Mouse (Mus musculus) heart, embryonic 11.5 days (tissue): ENCODE data around the gene Galnt9. TPM values are rescaled to one million over a fixed set of nuclear protein-coding genes. Genes with fewer than 3 reads are reported as not detected.

ENCODE experiments used
- ATAC-seq: fragments of 200-750 bp; cut with Nextera tagmentation; replicated peaks from 2 replicates; pipeline ENCODE4 v1.8.0; 2017; ENCODE audit warnings: moderate library complexity; ENCODE audit not compliant: insufficient number of reproducible peaks, low FRiP score, low TSS enrichment
- H3K27ac ChIP-seq: fragments of 300-500 bp; sonication (generic); 2 replicates; pipeline ENCODE4 v1.5.1; 2014; ENCODE audit warnings: mild to moderate bottlenecking, low read depth, low read length
- H3K27me3 ChIP-seq: fragments of 300-500 bp; sonication (generic); 2 replicates; pipeline ENCODE4 v1.6.1; 2014; ENCODE audit warnings: mild to moderate bottlenecking, low read length, mixed read lengths; ENCODE audit not compliant: control insufficient read depth, insufficient read depth
- H3K36me3 ChIP-seq: fragments of 300-500 bp; sonication (generic); 2 replicates; pipeline ENCODE4 v1.6.1; 2014; ENCODE audit warnings: mild to moderate bottlenecking, low read length, moderate library complexity, mixed read lengths; ENCODE audit not compliant: control insufficient read depth, insufficient read depth
- H3K4me1 ChIP-seq: fragments of 300-500 bp; sonication (generic); 2 replicates; pipeline ENCODE4 v1.6.1; 2014; ENCODE audit warnings: low read length; ENCODE audit not compliant: control insufficient read depth, insufficient read depth
- H3K4me2 ChIP-seq: fragments of 300-500 bp; sonication (generic); 2 replicates; pipeline ENCODE4 v1.6.1; 2014; ENCODE audit warnings: mild to moderate bottlenecking, moderate library complexity
- H3K4me3 ChIP-seq: fragments of 300-500 bp; sonication (generic); 2 replicates; pipeline ENCODE4 v1.5.1; 2014; ENCODE audit warnings: low read depth, low read length
- H3K9ac ChIP-seq: fragments of 300-500 bp; sonication (generic); 2 replicates; pipeline ENCODE4 v1.6.1; 2014; ENCODE audit warnings: mild to moderate bottlenecking, low read depth, low read length, moderate library complexity
- H3K9me3 ChIP-seq: fragments of 300-500 bp; sonication (generic); replicated peaks from 2 replicates; pipeline ENCODE4 v1.6.1; 2016; ENCODE audit warnings: low read length; ENCODE audit not compliant: control insufficient read depth
- WGBS: fragments of 180-500 bp; shearing (Covaris S2); extraction: QIAGEN DNeasy Blood & Tissue Kit; methylation state at CpG from one replicate; pipeline ENCODE4 v1.1.7; 2014; ENCODE audit not compliant: insufficient replicate concordance; 5-methylcytosine and 5-hydroxymethylcytosine counted together
- polyA plus RNA-seq: library from polyadenylated mRNA; unstranded; fragments of >200 nt; fragmentation: Nextera tagmentation; extraction: Ambion mirVana; gene quantifications from 2 replicates; pipeline ENCODE4 v1.2.1, GENCODE M21; 2014

Galnt9 gene
- polyA plus RNA-seq, 1 experiment from 2014 or later = not detected

GRCm38 (mm10) chr5:110609868-110610267, 65.7 kb downstream of the Galnt9 start:
- H3K9ac ChIP-seq = no peak overlapping the region
- ATAC-seq = no peak
- no peaks in the 10 kb centered on the region for H3K9me3 ChIP-seq
- H3K36me3 ChIP-seq = no peaks in the 10 kb centered on the region
- peaks cover 8% of the 10 kb centered on the region; the same call in 1 of the 2 replicates for H3K27me3 ChIP-seq
- no peak overlapping the region for H3K4me3 ChIP-seq
- 78% methylated on average over 5 of the region's 5 CpGs for WGBS
- no peak overlapping the region for H3K4me2 ChIP-seq
- no peaks in the 10 kb centered on the region for H3K4me1 ChIP-seq
- no peak overlapping the region for H3K27ac ChIP-seq

- Histone ChIP-seq H3K4me3 (no peak overlapping the region), H3K36me3 (no peaks in the 10 kb centered on the region), H3K4me1 (no peaks in the 10 kb centered on the region), H3K9ac (no peak overlapping the region), H3K9me3 (no peaks in the 10 kb centered on the region), H3K4me2 (no peak overlapping the region), H3K27ac (no peak overlapping the region), H3K27me3 (peaks cover 8% of the 10 kb centered on the region; the same call in 1 of the 2 replicates)
- ATAC-seq = no peak
- WGBS = 81% methylated on average over 7 of the region's 7 CpGs
Observed at GRCm38 (mm10) chr5:110610484-110610883, 66.3 kb downstream of the Galnt9 start.

GRCm38 (mm10) chr5:110611435-110612158, 67.4 kb downstream of the Galnt9 start:
- H3K9ac ChIP-seq = no peak overlapping the region
- H3K4me1 ChIP-seq = no peaks in the 10 kb centered on the region
- peaks cover 5% of the 10 kb centered on the region; the same call in 1 of the 2 replicates for H3K27me3 ChIP-seq
- no peaks in the 10 kb centered on the region for H3K36me3 ChIP-seq
- no peak overlapping the region for H3K4me3 ChIP-seq
- H3K9me3 ChIP-seq = no peaks in the 10 kb centered on the region
- ATAC-seq = no peak
- no peak overlapping the region for H3K27ac ChIP-seq
- H3K4me2 ChIP-seq = no peak overlapping the region
- 73% methylated on average over 5 of the region's 5 CpGs for WGBS

GRCm38 (mm10) chr5:110619226-110619625, 75.1 kb downstream of the Galnt9 start:
- Histone ChIP-seq H3K4me3 (no peak overlapping the region), H3K9me3 (no peaks in the 10 kb centered on the region), H3K4me2 (no peak overlapping the region), H3K4me1 (no peaks in the 10 kb centered on the region), H3K9ac (no peak overlapping the region), H3K27ac (no peak overlapping the region), H3K27me3 (no peaks in the 10 kb centered on the region), H3K36me3 (no peaks in the 10 kb centered on the region)
- WGBS = 77% methylated on average over 6 of the region's 6 CpGs
- no peak for ATAC-seq

GRCm38 (mm10) chr5:110624319-110624718, 80.2 kb downstream of the Galnt9 start:
- no peaks in the 10 kb centered on the region for H3K9me3 ChIP-seq
- H3K27ac ChIP-seq = no peak overlapping the region
- 82% methylated on average over 2 of the region's 2 CpGs for WGBS
- no peak overlapping the region for H3K4me2 ChIP-seq
- H3K9ac ChIP-seq = no peak overlapping the region
- peaks cover 16% of the 10 kb centered on the region for H3K27me3 ChIP-seq
- H3K4me1 ChIP-seq = no peaks in the 10 kb centered on the region
- no peaks in the 10 kb centered on the region for H3K36me3 ChIP-seq
- no peak overlapping the region for H3K4me3 ChIP-seq
- ATAC-seq = no peak

GRCm38 (mm10) chr5:110627351-110627750, 83.2 kb downstream of the Galnt9 start:
- no peaks in the 10 kb centered on the region for H3K4me1 ChIP-seq
- no peaks in the 10 kb centered on the region for H3K9me3 ChIP-seq
- WGBS = 51% methylated on average over 10 of the region's 10 CpGs
- no peak for ATAC-seq
- H3K27ac ChIP-seq = no peak overlapping the region
- no peak overlapping the region for H3K4me2 ChIP-seq
- peaks cover 16% of the 10 kb centered on the region for H3K27me3 ChIP-seq
- no peak overlapping the region for H3K4me3 ChIP-seq
- no peaks in the 10 kb centered on the region for H3K36me3 ChIP-seq
- H3K9ac ChIP-seq = no peak overlapping the region

- no peaks in the 10 kb centered on the region for H3K36me3 ChIP-seq
- no peak for ATAC-seq
- H3K27ac ChIP-seq = no peak overlapping the region
- no peaks in the 10 kb centered on the region for H3K9me3 ChIP-seq
- 17% methylated on average over 19 of the region's 19 CpGs for WGBS
- peaks cover 16% of the 10 kb centered on the region for H3K27me3 ChIP-seq
- H3K4me2 ChIP-seq = no peak overlapping the region
- H3K9ac ChIP-seq = no peak overlapping the region
- no peak overlapping the region for H3K4me3 ChIP-seq
- H3K4me1 ChIP-seq = no peaks in the 10 kb centered on the region
Observed at GRCm38 (mm10) chr5:110628156-110628555, 84.0 kb downstream of the Galnt9 start.

GRCm38 (mm10) chr5:110629525-110630120, 85.5 kb downstream of the Galnt9 start:
- no peak overlapping the region for H3K27ac ChIP-seq
- no peaks in the 10 kb centered on the region for H3K36me3 ChIP-seq
- H3K9me3 ChIP-seq = no peaks in the 10 kb centered on the region
- no peak overlapping the region for H3K9ac ChIP-seq
- H3K27me3 ChIP-seq = peaks cover 16% of the 10 kb centered on the region
- no peak overlapping the region for H3K4me3 ChIP-seq
- no peak for ATAC-seq
- no peak overlapping the region for H3K4me2 ChIP-seq
- H3K4me1 ChIP-seq = no peaks in the 10 kb centered on the region
- 69% methylated on average over 2 of the region's 2 CpGs for WGBS
